Mouse (Mus musculus): ENCODE results near the gene Aph1a.
"Not testable (repeated sequence)": the region's sequence is repeated elsewhere in the genome, so short reads cannot be mapped to it uniquely, and the experiment has no call there.

Gene Aph1a

GRCm38 (mm10) chr3:95889664-95890063, 4.1 kb upstream of the Aph1a start:
- no peak for DNase-seq

GRCm38 (mm10) chr3:95891211-95892065, 2.3 kb upstream of the Aph1a start, which contains the start of gene BC028528:
Gene BC028528 (minus strand): TSS chr3:95892005.
- peak in 1 of 2 experiments; percentile 47 for DNase-seq

GRCm38 (mm10) chr3:95892066-95893052, 1.4 kb upstream of the Aph1a start:
- DNase-seq, result no peak

- no peak for DNase-seq
Observed at GRCm38 (mm10) chr3:95893126-95893525, 643 bp upstream of the Aph1a start.

- peak; percentile 86 to 90 for DNase-seq
Observed at GRCm38 (mm10) chr3:95894317-95895160, 770 bp downstream of the Aph1a start.

GRCm38 (mm10) chr3:95895501-95895900, 1.7 kb downstream of the Aph1a start:
- DNase-seq, result not testable (repeated sequence)

- DNase-seq, result no peak
Observed at GRCm38 (mm10) chr3:95899800-95900524, 6.2 kb downstream of the Aph1a start.

GRCm38 (mm10) chr3:95901616-95902372, 8.0 kb downstream of the Aph1a start:
- DNase-seq, result peak; percentile 78 to 81

GRCm38 (mm10) chr3:95902373-95902625, 8.5 kb downstream of the Aph1a start:
- DNase-seq, result no peak

- DNase-seq, result peak; percentile 47 to 59
Observed at GRCm38 (mm10) chr3:95902643-95903042, 8.9 kb downstream of the Aph1a start.

- peak; percentile 74 to 86 for DNase-seq
Observed at GRCm38 (mm10) chr3:95903753-95904502, 10.2 kb downstream of the Aph1a start.

- peak; percentile 68 to 73 for DNase-seq
Observed at GRCm38 (mm10) chr3:95904568-95904967, 10.8 kb downstream of the Aph1a start, which contains the start of gene Car14. Gene Car14 (minus strand): TSS chr3:95904691.

GRCm38 (mm10) chr3:95905146-95905939, 11.6 kb downstream of the Aph1a start:
- DNase-seq, result peak; percentile 59 to 63

- peak; percentile 68 to 80 for DNase-seq
Observed at GRCm38 (mm10) chr3:95905940-95906492, 12.2 kb downstream of the Aph1a start.

GRCm38 (mm10) chr3:95906860-95907259, 13.1 kb downstream of the Aph1a start:
- peak; percentile 55 to 80 for DNase-seq

- DNase-seq, result no peak
Observed at GRCm38 (mm10) chr3:95907613-95908012, 13.8 kb downstream of the Aph1a start.

- DNase-seq, result no peak
Observed at GRCm38 (mm10) chr3:95914706-95915105, 20.9 kb downstream of the Aph1a start.

GRCm38 (mm10) chr3:95916760-95917159, 23.0 kb downstream of the Aph1a start:
- DNase-seq, result no peak

GRCm38 (mm10) chr3:95920532-95920931, 26.8 kb downstream of the Aph1a start:
- not testable (repeated sequence) for DNase-seq
